Mouse (Mus musculus): ENCODE measurements around the gene Cdiptos.

Gene Cdiptos

GRCm38 (mm10) chr7:126975950-126976866 is at the start of gene Cdiptos:
Gene Cdiptos (minus strand): TSS chr7:126976098.
- peak; percentile 98 to 100 for DNase-seq

DNA sequence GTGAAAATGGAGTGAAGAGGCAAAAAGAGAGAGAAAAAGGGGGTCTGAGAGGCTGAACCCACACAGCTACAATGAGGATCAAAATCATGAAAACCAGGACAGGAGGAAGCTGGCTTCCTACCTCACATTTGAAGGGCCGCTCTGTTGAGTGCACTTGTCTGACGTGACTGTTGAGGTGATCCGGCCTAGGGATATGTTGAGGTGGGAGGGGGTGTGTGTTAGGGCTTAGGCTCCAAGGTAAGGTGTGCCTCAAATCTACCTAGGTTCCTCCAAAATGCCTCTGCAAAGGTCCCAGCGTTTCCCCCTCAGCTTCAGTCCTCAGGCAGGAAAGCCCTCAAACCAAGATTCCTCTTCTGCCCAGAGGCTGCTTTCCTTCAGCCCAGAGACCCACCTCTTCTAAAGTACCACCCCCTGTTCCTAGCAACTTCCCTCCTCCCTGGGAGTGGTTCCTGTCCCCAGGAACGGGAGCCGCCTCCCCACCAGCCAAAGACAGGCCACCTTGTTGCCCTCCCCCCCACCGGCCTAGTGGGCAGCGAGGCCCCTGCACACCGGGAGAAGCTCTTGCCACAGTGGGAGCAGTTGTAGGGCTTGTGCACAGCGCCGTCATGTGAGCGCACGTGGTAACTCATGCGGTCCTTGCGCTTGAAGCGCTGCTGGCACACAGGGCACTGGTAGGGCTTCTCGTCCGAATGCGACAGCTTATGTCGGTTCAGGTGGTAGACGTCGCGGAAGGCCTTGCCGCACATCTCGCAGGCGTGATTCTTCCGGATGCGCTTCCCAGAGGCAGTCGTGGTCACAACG is 49.1 kb upstream of the Cdiptos start:
- DNase-seq, result peak; percentile 88

DNA sequence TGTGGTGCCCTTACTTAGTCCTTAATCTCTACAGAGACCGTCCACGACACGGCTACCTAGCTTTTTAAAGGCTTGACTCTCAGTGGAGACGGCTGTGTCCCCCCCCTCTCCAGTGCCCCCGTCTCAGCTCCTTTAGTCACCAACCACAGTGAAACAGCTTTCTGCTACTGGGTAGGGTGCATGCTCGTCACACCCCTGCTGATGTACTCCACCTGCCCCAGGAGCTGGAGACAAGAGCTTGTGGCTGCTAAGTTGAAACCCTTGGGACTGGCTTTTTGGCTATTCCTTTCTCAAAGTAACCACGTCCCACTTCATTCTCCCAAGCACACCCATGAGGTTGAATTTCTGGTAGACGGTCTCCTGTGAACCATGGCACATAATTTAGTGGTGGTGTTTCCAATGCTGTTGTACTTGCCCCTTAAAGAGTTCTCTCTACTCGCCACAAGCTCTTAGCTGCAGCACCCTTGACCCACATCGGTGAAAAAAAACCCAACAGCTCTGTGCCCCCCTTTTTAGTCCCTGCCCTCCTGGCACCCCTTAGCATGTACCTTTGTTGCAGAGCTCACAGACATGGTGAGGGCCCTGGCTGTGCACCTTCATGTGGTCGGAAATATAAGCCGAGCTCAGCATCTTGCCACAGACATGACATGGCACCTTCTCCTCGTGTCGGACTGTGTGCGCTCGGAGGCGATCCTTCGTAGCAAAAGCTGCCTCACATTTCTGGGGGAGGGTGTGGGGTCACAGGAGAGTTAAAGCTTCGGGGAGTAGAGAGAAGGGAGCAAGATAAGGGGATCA is 48.2 kb upstream of the Cdiptos start:
- DNase-seq, result peak in 1 of 2 experiments; percentile 25

- DNase-seq, result peak; percentile 42 to 50
These were observed 47.4 kb upstream of the Cdiptos start for GRCm38 (mm10) chr7:127023272-127023691.

GRCm38 (mm10) chr7:127022528-127023271 is 46.8 kb upstream of the Cdiptos start:
- peak in 1 of 2 experiments; percentile 7 for DNase-seq

GRCm38 (mm10) chr7:127021563-127022527 is 45.9 kb upstream of the Cdiptos start:
- peak in 1 of 2 experiments; percentile 7 for DNase-seq

DNA sequence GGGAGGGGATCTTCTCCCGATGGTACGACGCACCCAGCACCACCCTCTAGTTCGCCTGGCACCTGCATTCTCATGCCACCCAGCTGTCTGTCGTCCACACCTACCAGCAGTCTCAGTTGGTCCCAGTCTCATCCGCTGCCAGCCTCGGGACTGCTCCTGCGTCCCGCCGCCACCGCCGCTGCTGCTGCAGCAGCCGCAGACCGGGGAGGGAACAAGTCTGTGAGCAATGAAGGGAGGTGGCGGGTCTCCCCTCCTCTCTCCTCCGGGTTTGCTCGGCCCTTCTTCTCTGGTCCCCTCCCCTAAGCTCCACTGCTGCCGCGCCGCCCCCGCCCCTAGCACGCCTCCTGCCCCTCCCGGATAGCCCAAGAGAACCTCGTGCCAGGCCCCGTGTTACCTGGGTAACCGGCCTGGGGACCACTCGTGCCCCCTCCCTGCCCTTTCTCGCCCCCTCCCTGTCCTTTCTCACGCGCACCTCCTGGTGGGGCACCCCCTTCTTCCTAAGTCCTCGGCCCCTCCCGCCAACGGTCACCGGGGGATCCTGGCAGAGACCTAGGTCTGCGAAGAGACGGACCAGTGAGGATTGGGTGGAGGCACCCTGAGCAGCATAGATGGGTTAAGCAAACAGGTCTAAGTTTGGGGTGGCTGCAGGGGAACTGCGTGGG is 45.1 kb upstream of the Cdiptos start, which contains the start of the genes Gm42742 and Prrt2:
TSS of gene Gm42742 (minus strand) at position 197 of the 662 bp plus-strand sequence.
TSS of gene Prrt2 (minus strand) at position 311 of the 662 bp plus-strand sequence.
- peak; percentile 81 to 83 for DNase-seq

- DNase-seq, result peak in 1 of 2 experiments; percentile 44
These were observed 44.6 kb upstream of the Cdiptos start for GRCm38 (mm10) chr7:127020491-127020890.

- peak; percentile 48 to 49 for DNase-seq
These were observed 44.1 kb upstream of the Cdiptos start for GRCm38 (mm10) chr7:127020031-127020430.

DNA sequence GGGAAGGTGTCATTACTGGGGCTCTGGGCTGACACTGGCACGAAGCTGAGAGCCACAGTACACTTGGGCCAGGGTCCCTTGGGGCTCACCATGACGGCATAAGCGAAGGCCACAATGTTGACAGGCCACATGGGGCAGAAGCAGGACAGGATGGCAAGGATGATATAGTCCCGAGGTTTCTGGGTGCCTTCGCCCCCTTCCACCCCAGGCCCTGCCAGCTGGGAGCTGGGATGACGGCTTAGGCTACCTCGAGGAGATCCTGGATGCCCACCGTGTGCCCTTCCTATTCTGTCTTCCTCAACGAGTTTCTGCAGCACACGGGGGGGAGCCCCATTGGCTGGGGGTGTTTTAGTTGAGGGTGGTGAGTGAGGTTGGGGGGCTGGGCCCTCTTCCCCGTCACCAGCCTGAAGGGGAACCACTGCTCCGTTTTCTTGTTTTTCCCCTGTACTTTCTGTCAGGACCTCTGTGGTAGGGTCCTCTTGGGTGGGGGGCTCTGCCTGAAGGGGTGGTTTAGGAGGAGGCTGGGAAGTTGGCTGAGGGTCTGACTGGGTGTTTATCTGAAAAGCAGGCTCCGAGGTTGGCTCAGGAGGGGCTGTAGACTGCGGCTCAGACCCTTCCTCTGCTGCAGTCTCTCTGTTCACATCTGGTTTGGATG is 43.5 kb upstream of the Cdiptos start:
- DNase-seq, result peak in 1 of 2 experiments; percentile 29

GRCm38 (mm10) chr7:127018416-127019305 is 42.8 kb upstream of the Cdiptos start:
- peak in 1 of 2 experiments; percentile 25 for DNase-seq

DNA sequence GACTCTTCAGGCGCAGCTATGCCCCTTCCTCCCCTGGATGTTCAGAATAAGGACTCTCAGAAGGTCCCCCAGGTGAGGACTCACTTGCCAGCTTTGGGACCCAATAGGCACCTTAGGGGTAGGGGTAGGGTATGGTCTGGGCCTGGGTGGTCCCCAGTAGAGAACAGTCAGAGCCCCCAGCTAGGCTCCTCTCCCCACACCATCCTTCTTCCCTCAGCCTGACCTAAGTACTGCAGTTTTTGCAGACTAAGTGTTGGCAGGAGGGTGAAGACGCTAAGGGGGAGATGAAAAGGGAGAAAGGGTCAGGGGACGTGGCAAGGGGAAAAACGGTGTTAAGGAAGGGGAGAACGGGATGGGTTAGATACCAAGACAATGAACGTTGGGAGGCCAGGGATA is 42.0 kb upstream of the Cdiptos start:
- no peak for DNase-seq

- DNase-seq, result peak; percentile 98
These were observed 41.4 kb upstream of the Cdiptos start, which contains the start of gene Pagr1a for GRCm38 (mm10) chr7:127016971-127017949. Gene Pagr1a (minus strand): TSS chr7:127017352.

GRCm38 (mm10) chr7:127016486-127016938 is 40.6 kb upstream of the Cdiptos start:
- peak in 1 of 2 experiments; percentile 73 for DNase-seq

- no peak for DNase-seq
These were observed 40.4 kb upstream of the Cdiptos start, which contains the start of gene Pagr1b for GRCm38 (mm10) chr7:127016481-127016485. Gene Pagr1b (minus strand): TSS chr7:127016484.

DNA sequence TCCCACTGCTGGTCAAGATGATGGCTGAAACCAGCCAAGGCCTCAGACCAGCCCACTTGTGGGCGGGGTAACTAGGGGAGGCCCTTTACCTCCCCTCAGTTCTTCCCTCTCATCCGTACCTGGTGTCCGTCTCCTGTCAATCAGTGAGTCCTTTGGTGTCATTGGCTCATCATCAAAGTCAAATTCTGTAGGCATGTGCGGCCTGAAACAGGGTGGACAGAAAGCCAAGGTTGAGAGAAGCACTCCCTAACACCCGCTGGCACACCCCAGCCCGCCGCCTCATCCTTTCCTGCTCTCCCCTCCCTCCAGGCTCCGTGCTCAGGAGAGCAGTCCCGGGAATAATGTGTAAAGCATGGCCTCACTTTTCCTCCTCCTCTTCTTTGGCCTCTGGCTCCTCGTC is 40.2 kb upstream of the Cdiptos start:
- DNase-seq, result peak; percentile 59 to 73

DNA sequence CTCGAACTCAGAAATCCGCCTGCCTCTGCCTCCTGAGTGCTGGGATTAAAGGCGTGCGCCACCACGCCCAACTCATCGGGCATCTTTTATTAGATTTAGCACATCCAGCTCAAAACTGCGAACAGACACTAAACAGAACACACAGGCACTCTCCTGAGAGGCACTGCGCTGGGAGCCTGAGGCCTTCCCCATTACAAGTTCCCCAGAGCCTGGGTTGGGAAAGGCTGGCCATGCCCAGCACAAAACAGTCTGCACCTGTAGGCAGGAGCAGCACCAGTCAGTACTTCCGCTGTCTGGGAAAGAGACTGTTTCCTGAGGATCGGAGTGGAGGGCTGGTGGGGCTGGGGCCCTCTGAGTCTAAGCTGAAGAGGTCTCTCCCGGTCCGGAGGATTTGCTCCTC is 39.1 kb upstream of the Cdiptos start:
- DNase-seq, result no peak

All from cerebellum, postnatal 14 days (tissue).